Mouse (Mus musculus): ENCODE data around the gene Afap1l2.

DNA sequence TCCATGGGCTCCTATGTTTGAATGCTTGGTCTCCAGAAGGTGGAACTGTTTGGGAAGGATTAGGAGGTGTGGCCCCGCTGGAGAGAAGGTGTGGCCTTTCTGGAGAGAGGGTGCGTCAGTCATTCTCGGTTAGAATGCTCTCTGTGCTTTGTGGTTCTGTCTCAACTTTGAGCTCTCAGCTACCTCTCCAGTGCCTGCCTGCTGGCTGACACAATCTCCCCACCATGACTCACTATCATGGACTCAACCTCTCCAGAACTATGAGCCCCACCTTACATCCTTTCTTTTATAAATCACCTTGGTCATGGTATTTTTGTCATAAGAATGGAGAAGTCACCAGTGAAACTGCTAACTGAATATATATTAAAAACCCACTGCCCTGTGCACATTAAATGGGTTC is 93.4 kb downstream of the Afap1l2 start:
- TF ChIP-seq CTCF (conservative IDR thresholded peaks at IDR 0.05; ENCODE audit: low read length) (no peak), NANOG (IDR thresholded peaks at IDR 0.05; ENCODE audit: borderline replicate concordance, low read length) (no peak), POU5F1 (IDR thresholded peaks at IDR 0.05; ENCODE audit: borderline replicate concordance, low read length) (no peak)
